Comparison of ENCODE assay signal across 7 mouse cellular contexts in genomic region chrX:52971211-52972006, GRCm38 (mm10). TPM values are rescaled to one million over a fixed set of nuclear protein-coding genes. Genes with fewer than 3 reads are reported as not detected.
DNase-seq lines count a peak whose midpoint lies in the region; ATAC-seq lines count a peak whose summit lies in the region.

No protein-coding gene starts in this region.

- no peak overlapping the region for H3K4me3 ChIP-seq in liver, embryonic 11.5 days (ENCODE audit: low read depth, low read length)
- H3K4me3 ChIP-seq in forebrain, embryonic 15.5 days, result no peak overlapping the region

- H3K27me3 ChIP-seq in liver, embryonic 11.5 days (replicated peaks; ENCODE audit: control insufficient read depth, insufficient read depth, low read length), result no peaks in the 10 kb centered on the region
- no peaks in the 10 kb centered on the region for H3K27me3 ChIP-seq in forebrain, embryonic 15.5 days

- no peaks in the 10 kb centered on the region for H3K9me3 ChIP-seq in liver, embryonic 11.5 days (ENCODE audit: control insufficient read depth, low read length)
- H3K9me3 ChIP-seq in forebrain, embryonic 15.5 days, result no peaks in the 10 kb centered on the region

- no peaks in the 10 kb centered on the region for H3K36me3 ChIP-seq in liver, embryonic 11.5 days (ENCODE audit: control insufficient read depth, insufficient read depth, low read length)
- no peaks in the 10 kb centered on the region for H3K36me3 ChIP-seq in forebrain, embryonic 15.5 days

- ATAC-seq in erythroblast, adult 5-6 weeks (replicated peaks; ENCODE audit: low FRiP score, poor library complexity, severe bottlenecking), result peak; percentile 100
- ATAC-seq in liver, embryonic 11.5 days (replicated peaks; ENCODE audit: low FRiP score), result peak; percentile 100
- ATAC-seq in forebrain, embryonic 15.5 days (replicated peaks), result no peak

- peak overlapping the region; percentile 79 for H3K27ac ChIP-seq in liver, embryonic 11.5 days (ENCODE audit: low read depth, low read length)
- no peak overlapping the region for H3K27ac ChIP-seq in forebrain, embryonic 15.5 days (replicated peaks)

- H3K4me1 ChIP-seq in liver, embryonic 11.5 days (replicated peaks; ENCODE audit: control insufficient read depth, insufficient read depth, low read length), result 0 out of 2 replicates have a peak, but pooled peaks cover 2% of the 10 kb centered on the region
- no peaks in the 10 kb centered on the region for H3K4me1 ChIP-seq in forebrain, embryonic 15.5 days

- DNase-seq in adrenal gland, adult 2 months, result peak; percentile 52
- DNase-seq in liver, embryonic 11.5 days (ENCODE audit: low spot score), result peak; percentile 33
- peak; percentile 10 for DNase-seq in skeletal muscle tissue, adult 2 months (ENCODE audit: low read depth, low spot score)
- no peak for DNase-seq in right cerebral cortex, adult 2 months (ENCODE audit: low spot score in 2 of 2)
- DNase-seq in layer of hippocampus, adult 9-10 months (ENCODE audit: low spot score), result no peak

- peak overlapping the region; percentile 43 for H3K4me2 ChIP-seq in liver, embryonic 11.5 days
- no peak overlapping the region for H3K4me2 ChIP-seq in forebrain, embryonic 15.5 days (replicated peaks)

- 48% methylated on average over 3 of the region's 3 CpGs for WGBS in liver, embryonic 11.5 days
- 65% methylated on average over 3 of the region's 3 CpGs for WGBS in forebrain, embryonic 15.5 days

- H3K9ac ChIP-seq in liver, embryonic 11.5 days (ENCODE audit: low read depth, low read length), result no peak overlapping the region
- H3K9ac ChIP-seq in forebrain, embryonic 15.5 days (replicated peaks), result no peak overlapping the region

RNA-seq across cellular contexts. Expression of gene Hprt, which starts 16.5 kb away (rescaled TPM):
- total RNA-seq in adrenal gland, adult 2 months (2021), result 100 to 1,000 TPM in 1 of 2 experiments, 10 to 100 TPM in 1; 74.5 to 126 TPM
- 4.2 and 6.1 TPM in 2 replicates for polyA plus RNA-seq in adrenal gland, adult 2 months (2012; rRNA removed)
- total RNA-seq in erythroblast, adult 5-6 weeks (2015; ENCODE audit: low replicate concordance), result 112 and 116 TPM in 2 replicates
- 83.4 and 84.2 TPM in 2 replicates for total RNA-seq in erythroblast, adult 5-6 weeks (2017; ENCODE audit: low replicate concordance)
- polyA plus RNA-seq in liver, embryonic 11.5 days (2014; fragmentation: Nextera tagmentation; extraction: Ambion mirVana), result 300 and 324 TPM in 2 replicates
- polyA plus RNA-seq in forebrain, embryonic 15.5 days (2015; fragmentation: Nextera tagmentation; extraction: Ambion mirVana), result 85.4 and 86.5 TPM in 2 replicates

RNA-seq across cellular contexts. Expression of gene Phf6, which starts 59.3 kb away (rescaled TPM):
- 10 to 100 TPM; 16.3 to 18.7 TPM for total RNA-seq in adrenal gland, adult 2 months (2021)
- polyA plus RNA-seq in adrenal gland, adult 2 months (2012; rRNA removed), result 0.35 and 0.40 TPM in 2 replicates
- total RNA-seq in erythroblast, adult 5-6 weeks (2015; ENCODE audit: low replicate concordance), result 10.9 and 17.9 TPM in 2 replicates
- total RNA-seq in erythroblast, adult 5-6 weeks (2017; ENCODE audit: low replicate concordance), result 6.3 and 7.5 TPM in 2 replicates
- polyA plus RNA-seq in liver, embryonic 11.5 days (2014; fragmentation: Nextera tagmentation; extraction: Ambion mirVana), result 29.7 and 35.0 TPM in 2 replicates
- polyA plus RNA-seq in forebrain, embryonic 15.5 days (2015; fragmentation: Nextera tagmentation; extraction: Ambion mirVana), result 94.6 and 97.5 TPM in 2 replicates

Comparison
In these comparisons a context has a peak if more than half of its experiments do, and no peak if none do; other contexts are left out.
1. DNase-seq: peak in adrenal gland, adult 2 months (single experiment), liver, embryonic 11.5 days (single experiment) and skeletal muscle tissue, adult 2 months (single experiment); none in right cerebral cortex, adult 2 months (0 of 2) and layer of hippocampus, adult 9-10 months (single experiment).
2. RNA of gene Hprt, which starts 16.5 kb away (polyA plus RNA-seq): 300 to 324 TPM in liver, embryonic 11.5 days and 85.4 to 86.5 TPM in forebrain, embryonic 15.5 days; 4.2 to 6.1 TPM in adrenal gland, adult 2 months; every median in the first group is over 10 times any median in the second.
3. RNA of gene Phf6, which starts 59.3 kb away (polyA plus RNA-seq): 94.6 to 97.5 TPM in forebrain, embryonic 15.5 days and 29.7 to 35.0 TPM in liver, embryonic 11.5 days; 0.35 to 0.40 TPM in adrenal gland, adult 2 months; every median in the first group is over 10 times any median in the second.